Mouse (Mus musculus): ENCODE results near the gene Dnajb2. TPM values are rescaled to one million over a fixed set of nuclear protein-coding genes. Genes with fewer than 3 reads are reported as not detected.

The Dnajb2 gene
- polyA plus RNA-seq, 1 experiment: 54.1 TPM

DNA sequence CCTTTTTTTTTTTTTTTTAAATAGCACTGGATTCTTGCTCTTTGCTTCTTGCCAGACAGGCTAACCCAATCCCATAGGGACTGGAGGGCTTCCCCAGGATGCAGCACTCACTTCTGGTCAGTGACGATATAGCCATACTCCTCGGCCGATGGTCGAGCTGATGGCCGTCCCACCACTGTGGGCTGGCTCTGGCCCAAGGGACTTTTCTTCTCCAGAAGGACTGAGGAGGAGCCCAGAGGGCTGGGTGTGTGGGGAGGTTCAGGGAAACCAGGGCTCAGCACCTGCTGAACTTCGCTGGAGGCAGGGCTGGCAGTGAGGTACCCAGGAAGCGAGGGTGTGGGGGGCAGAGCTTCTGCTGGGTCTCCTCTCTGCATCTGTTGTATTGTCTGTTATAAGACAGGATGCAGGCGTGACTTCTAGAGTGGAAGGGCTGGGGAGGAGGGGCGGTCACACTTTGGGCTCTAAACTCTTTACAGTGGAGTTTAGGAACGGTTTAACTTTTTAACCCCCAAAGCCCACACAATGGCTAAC, 19.4 kb downstream of the Dnajb2 start:
- no peak for TF ChIP-seq SRF (IDR thresholded peaks at IDR 0.05; ENCODE audit: control insufficient read depth, insufficient read length, low read depth)
- no peak for TF ChIP-seq TCF3 (IDR thresholded peaks at IDR 0.05; ENCODE audit: insufficient read length, low read depth)
- no peak for TF ChIP-seq TCF12 (IDR thresholded peaks at IDR 0.05; ENCODE audit: insufficient read depth, poor library complexity, severe bottlenecking)
- TF ChIP-seq POLR2AphosphoS2 (IDR thresholded peaks at IDR 0.05; ENCODE audit: insufficient read length, low read depth): no peak
- TF ChIP-seq E2F4 (IDR thresholded peaks at IDR 0.05; ENCODE audit: insufficient read depth): no peak
- no peak for TF ChIP-seq USF1 (IDR thresholded peaks at IDR 0.05; ENCODE audit: low read depth)
- TF ChIP-seq MAX (IDR thresholded peaks at IDR 0.05; ENCODE audit: low read depth): no peak
- no peak for TF ChIP-seq MYOG (IDR thresholded peaks at IDR 0.05; ENCODE audit: control insufficient read depth in 1 of 3, insufficient read depth in 1 of 3, insufficient read length in 2 of 3, low read depth in 2 of 3)
- TF ChIP-seq CEBPB (IDR thresholded peaks at IDR 0.05; ENCODE audit: insufficient read depth, poor library complexity, severe bottlenecking): no peak
- no peak for TF ChIP-seq POLR2A (IDR thresholded peaks at IDR 0.05; ENCODE audit: insufficient read length, low read depth)
- TF ChIP-seq MYOD1 (IDR thresholded peaks at IDR 0.05; ENCODE audit: control insufficient read depth in 1 of 3, insufficient read length in 2 of 3, low read depth in 2 of 3): no peak
- no peak for TF ChIP-seq REST (IDR thresholded peaks at IDR 0.05; ENCODE audit: insufficient read depth, insufficient read length)

GRCm38 (mm10) chr1:75261278-75261677, 25.1 kb downstream of the Dnajb2 start:
- H3K4me3 ChIP-seq: no peak overlapping the region
- H3K36me3 ChIP-seq (ENCODE audit: control insufficient read depth, insufficient read depth): no peaks in the 10 kb centered on the region
- peaks cover 11% of the 10 kb centered on the region for H3K27me3 ChIP-seq (ENCODE audit: control insufficient read depth, insufficient read depth, insufficient read length)

More for the DNA sequence above, 19.4 kb downstream of the Dnajb2 start:
- H3K4me2 ChIP-seq (ENCODE audit: low read depth): no peak overlapping the region
- no peak overlapping the region for H3ac ChIP-seq (ENCODE audit: control insufficient read depth, insufficient read length)
- no peak overlapping the region for H3K4me3 ChIP-seq
- H3K79me2 ChIP-seq (ENCODE audit: control insufficient read depth, insufficient read depth): no peaks in the 10 kb centered on the region
- no peaks in the 10 kb centered on the region for H3K36me3 ChIP-seq (ENCODE audit: control insufficient read depth, insufficient read depth)
- H3K27me3 ChIP-seq (ENCODE audit: control insufficient read depth, insufficient read depth, insufficient read length): no peaks in the 10 kb centered on the region

DNA sequence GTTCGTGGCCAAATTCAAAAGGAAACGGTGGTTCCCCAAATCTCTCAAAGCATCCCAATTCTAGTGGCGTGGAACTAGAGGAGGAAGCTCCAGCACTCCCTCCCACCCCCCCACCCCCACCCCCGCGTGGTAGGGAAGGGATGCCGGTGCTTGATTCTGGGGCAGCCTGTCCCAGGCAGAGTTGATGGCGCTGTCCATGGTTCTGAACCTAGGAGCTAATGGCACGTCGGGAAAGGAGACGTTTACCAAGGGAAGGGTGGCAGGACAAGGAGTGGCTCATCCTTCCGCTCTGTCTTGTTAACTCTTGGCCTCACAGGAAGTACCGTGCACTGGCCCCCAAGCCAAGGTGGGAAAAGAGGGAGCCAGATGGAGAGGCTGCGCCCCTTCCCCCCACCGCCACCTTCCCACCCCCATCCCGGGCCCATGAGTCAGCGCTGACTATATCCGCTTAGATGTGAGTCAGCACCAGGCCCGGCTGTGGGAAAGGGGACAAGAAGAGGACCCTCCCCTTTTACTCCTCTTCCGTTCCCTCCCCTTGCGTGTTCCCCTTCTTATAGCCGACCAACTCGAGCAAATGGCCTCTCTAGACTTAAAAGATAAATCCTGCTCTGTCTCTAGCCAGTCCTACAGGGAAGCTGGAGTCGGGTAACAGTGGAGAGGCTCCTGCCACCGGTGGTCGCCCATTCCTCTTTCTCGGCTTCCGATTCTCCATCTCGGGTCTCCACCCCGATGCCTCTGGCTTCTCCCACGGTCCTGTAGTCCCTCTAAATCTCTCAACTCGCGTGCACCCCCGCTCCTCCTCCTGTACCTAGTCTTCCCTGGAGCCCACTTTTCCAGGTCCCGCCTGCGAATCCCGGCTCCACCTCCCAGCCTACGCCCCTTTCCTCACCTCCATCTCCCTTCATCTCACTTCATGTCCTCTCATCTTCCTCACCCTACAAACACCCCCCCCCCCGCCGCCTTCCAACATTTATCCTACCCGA, 27.1 kb downstream of the Dnajb2 start:
- Histone ChIP-seq H3K79me2 (ENCODE audit: control insufficient read depth, insufficient read depth) (no peaks in the 10 kb centered on the region), H3K36me3 (ENCODE audit: control insufficient read depth, insufficient read depth) (no peaks in the 10 kb centered on the region), H3K4me2 (ENCODE audit: low read depth) (peak overlapping the region; percentile 65), H3ac (ENCODE audit: control insufficient read depth, insufficient read length) (no peak overlapping the region), H3K4me3 (peak overlapping the region; percentile 9), H3K27me3 (ENCODE audit: control insufficient read depth, insufficient read depth, insufficient read length) (peaks cover 11% of the 10 kb centered on the region)
- no peak for TF ChIP-seq MYOD1 (IDR thresholded peaks at IDR 0.05; ENCODE audit: control insufficient read depth in 1 of 3, insufficient read length in 2 of 3, low read depth in 2 of 3)
- no peak for TF ChIP-seq SRF (IDR thresholded peaks at IDR 0.05; ENCODE audit: control insufficient read depth, insufficient read length, low read depth)
- TF ChIP-seq MAX (IDR thresholded peaks at IDR 0.05; ENCODE audit: low read depth): peak; percentile 55
- no peak for TF ChIP-seq POLR2AphosphoS2 (IDR thresholded peaks at IDR 0.05; ENCODE audit: insufficient read length, low read depth)
- TF ChIP-seq TCF12 (IDR thresholded peaks at IDR 0.05; ENCODE audit: insufficient read depth, poor library complexity, severe bottlenecking): no peak
- no peak for TF ChIP-seq MYOG (IDR thresholded peaks at IDR 0.05; ENCODE audit: control insufficient read depth in 1 of 3, insufficient read depth in 1 of 3, insufficient read length in 2 of 3, low read depth in 2 of 3)
- peak; percentile 99 for TF ChIP-seq REST (IDR thresholded peaks at IDR 0.05; ENCODE audit: insufficient read depth, insufficient read length)

More at GRCm38 (mm10) chr1:75261278-75261677, 25.1 kb downstream of the Dnajb2 start:
- TF ChIP-seq MAX (IDR thresholded peaks at IDR 0.05; ENCODE audit: low read depth): no peak
- TF ChIP-seq SRF (IDR thresholded peaks at IDR 0.05; ENCODE audit: control insufficient read depth, insufficient read length, low read depth): no peak
- TF ChIP-seq TCF3 (IDR thresholded peaks at IDR 0.05; ENCODE audit: insufficient read length, low read depth): no peak
- no peak for TF ChIP-seq MYOG (IDR thresholded peaks at IDR 0.05; ENCODE audit: control insufficient read depth in 1 of 3, insufficient read depth in 1 of 3, insufficient read length in 2 of 3, low read depth in 2 of 3)
- H3K79me2 ChIP-seq (ENCODE audit: control insufficient read depth, insufficient read depth): no peaks in the 10 kb centered on the region
- no peak overlapping the region for H3ac ChIP-seq (ENCODE audit: control insufficient read depth, insufficient read length)
- no peak overlapping the region for H3K4me2 ChIP-seq (ENCODE audit: low read depth)

GRCm38 (mm10) chr1:75264091-75264880, 28.1 kb downstream of the Dnajb2 start, which contains the start of gene Ptprn:
Ptprn (minus strand) TSS chr1:75264502.
- H3K4me3 ChIP-seq: peak within 1 kb of the TSS; percentile 9
- H3K27me3 ChIP-seq (ENCODE audit: control insufficient read depth, insufficient read depth, insufficient read length): peaks cover 16% of the 10 kb centered on the region
- no peaks in the 10 kb centered on the region for H3K79me2 ChIP-seq (ENCODE audit: control insufficient read depth, insufficient read depth)
- no peak for TF ChIP-seq USF1 (IDR thresholded peaks at IDR 0.05; ENCODE audit: low read depth)
- TF ChIP-seq TCF12 (IDR thresholded peaks at IDR 0.05; ENCODE audit: insufficient read depth, poor library complexity, severe bottlenecking): no peak
- no peak within 1 kb of the TSS for H3ac ChIP-seq (ENCODE audit: control insufficient read depth, insufficient read length)
- no peaks in the 10 kb centered on the region for H3K36me3 ChIP-seq (ENCODE audit: control insufficient read depth, insufficient read depth)
- peak within 1 kb of the TSS; percentile 65 for H3K4me2 ChIP-seq (ENCODE audit: low read depth)
